Mouse (Mus musculus) kidney, embryonic 15.5 days (tissue): ENCODE measurements around the gene Klf16. TPM values are rescaled to one million over a fixed set of nuclear protein-coding genes. Genes with fewer than 3 reads are reported as not detected.
A peak's percentile ranks its signal among the peaks of the same experiment; 100 is the strongest.

Experiments
- ATAC-seq: fragments of 200-750 bp; cut with Nextera tagmentation; replicated peaks from 2 replicates; pipeline ENCODE4 v1.8.0; 2017; ENCODE audit warnings: moderate TSS enrichment; ENCODE audit not compliant: low FRiP score
- H3K27ac ChIP-seq: fragments of 300-500 bp; sonication (generic); 2 replicates; pipeline ENCODE4 v1.5.1; 2015; ENCODE audit warnings: mild to moderate bottlenecking, inconsistent platforms
- H3K27me3 ChIP-seq: fragments of 300-500 bp; sonication (generic); 2 replicates; pipeline ENCODE4 v1.6.1; 2015; ENCODE audit warnings: inconsistent platforms
- H3K36me3 ChIP-seq: fragments of 300-500 bp; sonication (generic); 2 replicates; pipeline ENCODE4 v1.6.1; 2015; ENCODE audit warnings: inconsistent platforms
- H3K4me1 ChIP-seq: fragments of 300-500 bp; sonication (generic); 2 replicates; pipeline ENCODE4 v1.6.1; 2015; ENCODE audit warnings: inconsistent platforms
- H3K4me2 ChIP-seq: fragments of 300-500 bp; sonication (generic); 2 replicates; pipeline ENCODE4 v1.6.1; 2015; ENCODE audit warnings: moderate library complexity, mild to moderate bottlenecking, inconsistent platforms
- H3K4me3 ChIP-seq: fragments of 300-500 bp; sonication (generic); replicated peaks from 2 replicates; pipeline ENCODE4 v1.5.1; 2015; ENCODE audit warnings: mild to moderate bottlenecking, inconsistent platforms
- H3K9ac ChIP-seq: fragments of 300-500 bp; sonication (generic); 2 replicates; pipeline ENCODE4 v1.6.1; 2015; ENCODE audit warnings: mild to moderate bottlenecking, inconsistent platforms
- H3K9me3 ChIP-seq: fragments of 300-500 bp; sonication (generic); replicated peaks from 2 replicates; pipeline ENCODE4 v1.6.1; 2016; ENCODE audit warnings: inconsistent platforms
- WGBS: fragments of 180-500 bp; shearing (Covaris S2); methylation state at CpG from one replicate; pipeline ENCODE4 v1.1.7; 2015; ENCODE audit warnings: mixed read lengths; 5-methylcytosine and 5-hydroxymethylcytosine counted together
- polyA plus RNA-seq: library from polyadenylated mRNA; unstranded; fragments of >200 nt; fragmentation: Nextera tagmentation; extraction: Ambion mirVana; gene quantifications from 2 replicates; pipeline ENCODE4 v1.2.1, GENCODE M21; 2015

The Klf16 gene
- polyA plus RNA-seq, 1 experiment from 2014 or later: 11.2 TPM

DNA sequence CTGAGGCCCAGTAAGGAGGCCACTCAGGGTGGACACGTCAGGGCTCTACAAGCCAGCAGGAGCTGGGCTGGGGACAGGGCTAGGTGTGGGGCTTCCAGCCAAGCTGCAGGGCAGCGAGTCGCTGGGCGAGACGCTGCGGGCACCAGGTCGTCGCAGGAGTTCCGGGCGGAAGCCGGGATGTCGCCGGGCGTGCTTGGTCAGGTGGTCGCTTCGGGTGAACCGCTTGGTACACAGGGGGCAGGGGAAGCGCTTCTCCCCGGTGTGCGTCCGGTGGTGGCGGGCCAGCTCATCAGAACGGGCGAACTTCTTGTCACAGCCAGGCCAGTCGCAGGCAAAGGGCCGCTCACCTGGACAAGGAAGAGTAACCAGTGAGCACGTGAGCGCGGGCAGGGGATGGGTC lies 8.2 kb downstream of the Klf16 start:
- Histone ChIP-seq H3K4me1 (peaks cover 56% of the 10 kb centered on the region), H3K9ac (no peak overlapping the region), H3K27me3 (no peaks in the 10 kb centered on the region), H3K9me3 (no peaks in the 10 kb centered on the region), H3K36me3 (peaks cover 26% of the 10 kb centered on the region), H3K4me3 (no peak overlapping the region), H3K4me2 (no peak overlapping the region), H3K27ac (no peak overlapping the region)
- WGBS: 93% methylated on average over 29 of the region's 29 CpGs
- no peak for ATAC-seq

GRCm38 (mm10) chr10:80566375-80567092 lies 10.6 kb downstream of the Klf16 start:
- Histone ChIP-seq H3K9ac (no peak overlapping the region), H3K4me2 (no peak overlapping the region), H3K9me3 (no peaks in the 10 kb centered on the region), H3K4me1 (peaks cover 49% of the 10 kb centered on the region), H3K4me3 (no peak overlapping the region), H3K36me3 (peaks cover 26% of the 10 kb centered on the region), H3K27ac (no peak overlapping the region), H3K27me3 (no peaks in the 10 kb centered on the region)
- ATAC-seq: no peak
- 27% methylated on average over 17 of the region's 17 CpGs for WGBS

DNA sequence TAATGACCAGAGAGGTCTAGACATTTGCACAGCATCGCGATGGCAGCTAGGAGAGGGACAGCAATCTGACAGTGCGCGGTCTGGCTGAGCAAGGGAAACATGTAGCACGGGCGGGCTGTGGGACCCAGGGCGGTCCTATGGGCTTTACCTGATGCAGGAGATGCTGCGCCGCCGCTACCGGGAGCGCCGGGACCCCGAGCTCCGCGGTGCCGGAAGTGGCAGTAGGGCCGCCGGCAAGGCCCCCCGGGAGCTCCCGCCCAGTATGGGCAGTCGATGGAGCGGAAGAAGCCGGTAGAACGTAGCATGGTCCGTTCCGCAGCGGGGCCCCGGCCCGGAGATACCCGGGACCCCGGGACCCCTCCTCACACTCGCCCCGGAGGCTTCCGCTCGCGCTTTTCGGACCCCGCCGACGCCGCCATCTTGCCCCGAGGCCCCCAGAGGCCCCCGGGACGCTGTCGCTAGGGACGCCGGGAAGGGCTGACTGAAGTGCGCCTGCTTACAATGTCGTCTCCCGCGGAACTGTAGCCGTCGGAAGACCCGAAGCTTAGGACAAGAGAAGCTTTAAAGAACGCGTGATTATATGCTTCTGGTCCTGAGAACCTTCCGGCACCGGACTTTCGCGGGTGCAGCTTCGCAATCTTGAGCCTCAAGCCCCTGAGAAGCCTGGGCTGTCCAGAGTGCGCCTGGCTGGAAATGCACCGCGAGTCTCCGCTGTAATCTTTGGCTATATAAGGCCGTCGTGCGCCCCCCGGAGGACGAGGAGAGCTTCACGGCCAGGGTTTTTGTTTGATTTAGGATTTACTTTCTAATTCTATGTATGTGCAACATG lies 15.8 kb downstream of the Klf16 start, which contains the start of gene Rexo1:
Rexo1 (minus strand) TSS at position 445 of the 829 bp plus-strand sequence.
- Histone ChIP-seq H3K9me3 (no peaks in the 10 kb centered on the region), H3K9ac (peak within 1 kb of the TSS; percentile 95), H3K36me3 (peaks cover 8% of the 10 kb centered on the region; the same call in 1 of the 2 replicates), H3K4me3 (peak within 1 kb of the TSS; percentile 88), H3K27me3 (no peaks in the 10 kb centered on the region), H3K4me1 (peaks cover 48% of the 10 kb centered on the region), H3K4me2 (peak within 1 kb of the TSS; percentile 86), H3K27ac (peak within 1 kb of the TSS; percentile 93)
- ATAC-seq: peak; percentile 83
- under 1% methylated on average over 72 of the region's 72 CpGs for WGBS

GRCm38 (mm10) chr10:80560621-80561020 lies 16.5 kb downstream of the Klf16 start:
- peak overlapping the region; percentile 93; the same call in 1 of the 2 replicates for H3K27ac ChIP-seq
- H3K9me3 ChIP-seq: no peaks in the 10 kb centered on the region
- H3K4me3 ChIP-seq: peak overlapping the region; percentile 88
- peaks cover 4% of the 10 kb centered on the region; the same call in 1 of the 2 replicates for H3K36me3 ChIP-seq
- ATAC-seq: no peak
- H3K27me3 ChIP-seq: no peaks in the 10 kb centered on the region
- WGBS: under 1% methylated on average over 13 of the region's 13 CpGs
- peak overlapping the region; percentile 86 for H3K4me2 ChIP-seq
- H3K9ac ChIP-seq: peak overlapping the region; percentile 95
- peaks cover 46% of the 10 kb centered on the region for H3K4me1 ChIP-seq

DNA sequence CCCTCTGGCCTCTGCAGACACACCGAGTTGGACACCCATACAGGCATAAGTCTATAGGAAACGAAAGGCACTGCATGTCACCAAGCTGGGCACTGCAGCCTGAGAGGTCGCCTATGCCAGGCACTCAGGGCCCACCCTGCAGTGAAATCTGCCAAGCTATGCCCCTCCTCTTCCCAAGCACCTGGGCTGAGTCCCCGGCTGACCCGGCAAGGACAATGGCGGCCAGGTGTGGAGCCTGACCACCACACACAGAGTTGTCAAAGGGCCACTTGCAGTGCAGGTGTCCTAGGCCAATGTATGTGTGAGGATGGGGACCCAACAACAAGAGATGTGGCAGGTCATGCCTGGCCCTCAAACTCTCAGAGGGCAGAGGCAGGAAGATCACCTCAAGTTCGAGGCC lies 17.7 kb downstream of the Klf16 start:
- H3K9ac ChIP-seq: no peak overlapping the region
- H3K27ac ChIP-seq: no peak overlapping the region
- H3K9me3 ChIP-seq: no peaks in the 10 kb centered on the region
- 90% methylated on average over 7 of the region's 7 CpGs for WGBS
- no peaks in the 10 kb centered on the region for H3K27me3 ChIP-seq
- H3K4me1 ChIP-seq: peaks cover 48% of the 10 kb centered on the region
- H3K4me3 ChIP-seq: no peak overlapping the region
- no peak overlapping the region for H3K4me2 ChIP-seq
- H3K36me3 ChIP-seq: no peaks in the 10 kb centered on the region
- no peak for ATAC-seq

- Histone ChIP-seq H3K36me3 (no peaks in the 10 kb centered on the region), H3K4me2 (no peak overlapping the region), H3K9me3 (no peaks in the 10 kb centered on the region), H3K27ac (no peak overlapping the region), H3K4me1 (peaks cover 51% of the 10 kb centered on the region), H3K27me3 (no peaks in the 10 kb centered on the region), H3K9ac (no peak overlapping the region), H3K4me3 (no peak overlapping the region)
- 38% methylated on average over 5 of the region's 5 CpGs for WGBS
- no peak for ATAC-seq
These were observed 19.7 kb downstream of the Klf16 start for GRCm38 (mm10) chr10:80557346-80557965.

- Histone ChIP-seq H3K4me3 (no peak overlapping the region), H3K9ac (no peak overlapping the region), H3K4me2 (no peak overlapping the region), H3K27ac (no peak overlapping the region), H3K4me1 (peaks cover 27% of the 10 kb centered on the region), H3K9me3 (no peaks in the 10 kb centered on the region), H3K27me3 (no peaks in the 10 kb centered on the region), H3K36me3 (peaks cover 19% of the 10 kb centered on the region)
- WGBS: 82% methylated on average over 6 of the region's 6 CpGs
- ATAC-seq: no peak
These were observed 23.1 kb downstream of the Klf16 start for GRCm38 (mm10) chr10:80553997-80554396.

DNA sequence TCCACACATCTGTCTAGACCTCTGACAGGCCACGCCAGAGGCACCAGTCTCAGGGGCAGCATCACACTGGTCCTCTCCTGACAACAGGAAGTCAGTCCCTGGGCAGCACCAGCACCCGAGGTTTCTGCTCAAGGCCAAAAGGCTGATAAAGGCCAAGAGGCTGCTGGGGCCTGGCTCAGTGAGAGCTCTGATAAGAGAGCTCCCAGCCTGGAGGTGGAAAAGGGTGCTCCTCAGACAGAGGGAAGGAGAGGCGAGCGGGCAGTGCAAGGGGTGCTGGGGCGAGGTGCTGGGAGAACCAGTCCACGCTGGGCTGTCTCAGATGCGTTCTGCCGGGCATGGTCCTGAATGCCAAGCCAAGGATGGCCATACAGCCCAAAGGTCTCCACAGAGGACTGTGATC lies 23.5 kb downstream of the Klf16 start:
- Histone ChIP-seq H3K9me3 (no peaks in the 10 kb centered on the region), H3K27me3 (no peaks in the 10 kb centered on the region), H3K4me2 (no peak overlapping the region), H3K27ac (no peak overlapping the region), H3K9ac (no peak overlapping the region), H3K4me3 (no peak overlapping the region), H3K4me1 (peaks cover 28% of the 10 kb centered on the region), H3K36me3 (peaks cover 23% of the 10 kb centered on the region)
- 90% methylated on average over 8 of the region's 8 CpGs for WGBS
- no peak for ATAC-seq

DNA sequence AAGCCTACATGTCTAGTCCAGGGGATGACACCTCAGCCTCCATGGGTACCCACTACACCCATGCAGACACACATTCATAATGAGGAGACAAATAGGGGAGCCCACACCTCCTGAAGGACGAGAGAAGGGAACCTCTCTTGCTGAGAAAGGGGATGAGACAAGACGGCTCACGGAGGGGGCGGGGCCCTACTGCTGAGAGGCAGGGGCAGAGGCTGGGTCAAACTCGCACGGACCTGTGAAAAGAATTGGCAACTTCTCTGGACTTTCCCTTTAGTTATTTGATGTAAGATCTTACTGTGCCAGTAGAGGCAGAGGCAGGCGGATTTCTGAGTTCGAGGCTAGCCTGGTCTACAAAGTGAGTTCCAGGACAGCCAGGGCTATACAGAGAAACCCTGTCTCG lies 24.8 kb downstream of the Klf16 start:
- Histone ChIP-seq H3K9me3 (no peaks in the 10 kb centered on the region), H3K9ac (no peak overlapping the region), H3K36me3 (peaks cover 35% of the 10 kb centered on the region), H3K27me3 (no peaks in the 10 kb centered on the region), H3K4me2 (no peak overlapping the region), H3K27ac (no peak overlapping the region), H3K4me3 (no peak overlapping the region), H3K4me1 (peaks cover 18% of the 10 kb centered on the region)
- no peak for ATAC-seq
- 59% methylated on average over 9 of the region's 9 CpGs for WGBS

DNA sequence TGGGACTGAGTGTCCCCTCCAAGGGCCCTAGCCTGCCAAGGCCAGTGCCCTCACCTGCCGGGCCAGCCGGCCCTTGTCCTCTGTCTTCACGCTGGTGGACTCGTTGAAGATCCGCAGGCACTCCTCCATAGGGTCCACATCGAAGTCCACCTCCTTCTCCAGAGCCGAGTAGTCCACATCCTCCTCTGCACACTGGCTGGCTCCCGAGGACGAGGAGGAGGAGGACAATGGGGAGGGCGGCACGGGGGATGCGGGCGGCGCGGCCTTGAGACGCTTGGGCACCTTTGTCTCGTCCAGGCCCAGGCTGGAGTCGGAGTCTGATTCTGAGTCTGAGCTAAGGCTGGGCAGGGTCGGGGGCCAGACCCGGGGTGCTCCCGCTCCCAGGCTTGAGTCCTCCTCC lies 27.8 kb downstream of the Klf16 start:
- WGBS: 80% methylated on average over 21 of the region's 21 CpGs
- no peak overlapping the region for H3K4me3 ChIP-seq
- peaks cover 66% of the 10 kb centered on the region for H3K36me3 ChIP-seq
- no peak overlapping the region for H3K9ac ChIP-seq
- no peak for ATAC-seq
- no peaks in the 10 kb centered on the region for H3K27me3 ChIP-seq
- H3K27ac ChIP-seq: no peak overlapping the region
- no peak overlapping the region for H3K4me2 ChIP-seq
- peaks cover 15% of the 10 kb centered on the region for H3K4me1 ChIP-seq
- no peaks in the 10 kb centered on the region for H3K9me3 ChIP-seq

DNA sequence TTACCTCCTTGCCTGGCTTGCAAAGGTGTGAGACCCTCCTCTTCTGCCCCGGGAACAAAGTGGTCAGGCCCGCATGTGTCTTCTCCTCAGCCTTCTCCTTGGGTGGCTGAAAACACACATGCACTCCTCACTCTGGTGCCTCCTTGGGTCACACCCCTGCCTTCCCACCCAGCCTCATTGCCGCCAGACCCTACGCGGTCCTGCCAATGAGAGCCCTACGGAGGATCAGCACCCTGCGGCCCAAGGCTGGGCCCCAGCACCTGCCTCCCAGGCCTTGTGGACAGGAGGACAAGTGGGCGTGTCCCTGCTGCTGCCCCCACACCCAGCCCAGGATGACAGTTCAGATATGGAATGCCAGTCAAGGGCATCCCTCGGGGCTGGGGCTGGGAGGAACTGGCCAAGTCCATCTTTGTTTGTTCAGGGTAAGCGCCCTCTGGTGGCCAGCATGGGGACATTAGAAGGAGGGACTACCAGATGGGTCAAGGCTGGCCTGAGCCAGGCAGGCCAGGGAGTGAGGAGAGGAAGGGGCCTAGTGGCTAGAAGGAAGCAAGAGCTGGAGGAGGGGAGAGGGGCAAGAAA lies 28.6 kb downstream of the Klf16 start:
- 73% methylated on average over 10 of the region's 10 CpGs for WGBS
- no peak overlapping the region for H3K9ac ChIP-seq
- ATAC-seq: peak; percentile 67
- no peak overlapping the region for H3K27ac ChIP-seq
- H3K27me3 ChIP-seq: no peaks in the 10 kb centered on the region
- peaks cover 8% of the 10 kb centered on the region for H3K4me1 ChIP-seq
- no peak overlapping the region for H3K4me3 ChIP-seq
- no peak overlapping the region for H3K4me2 ChIP-seq
- H3K9me3 ChIP-seq: no peaks in the 10 kb centered on the region
- peaks cover 74% of the 10 kb centered on the region for H3K36me3 ChIP-seq

DNA sequence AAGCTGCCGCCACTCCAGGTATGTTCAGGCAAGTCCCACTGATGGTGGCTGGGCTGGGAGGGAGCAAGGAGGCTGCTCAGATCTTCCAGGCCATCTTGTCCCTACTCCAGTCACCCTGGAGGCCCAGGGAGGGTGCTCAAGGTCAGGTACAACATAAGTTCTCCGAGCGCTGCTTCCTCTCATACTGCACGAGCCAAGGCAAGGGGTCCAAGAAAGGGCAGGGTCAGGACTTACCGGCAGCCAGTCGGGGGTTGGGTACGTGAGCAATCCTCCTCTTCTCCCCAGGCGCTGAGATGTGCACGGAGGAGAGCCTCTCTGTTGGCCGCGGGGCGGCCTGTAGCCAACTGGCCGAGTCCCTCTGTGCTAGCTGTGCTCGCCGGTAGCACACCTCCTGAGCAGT lies 29.6 kb downstream of the Klf16 start:
- H3K4me2 ChIP-seq: no peak overlapping the region
- H3K4me1 ChIP-seq: peaks cover 6% of the 10 kb centered on the region
- H3K27ac ChIP-seq: no peak overlapping the region
- H3K9me3 ChIP-seq: no peaks in the 10 kb centered on the region
- no peak overlapping the region for H3K4me3 ChIP-seq
- peaks cover 84% of the 10 kb centered on the region for H3K36me3 ChIP-seq
- ATAC-seq: no peak
- no peak overlapping the region for H3K9ac ChIP-seq
- 91% methylated on average over 15 of the region's 15 CpGs for WGBS
- H3K27me3 ChIP-seq: no peaks in the 10 kb centered on the region
